Mouse (Mus musculus) brain, adult 2 months (tissue): Measurements from ENCODE around the gene Hspb2.

Experiments
- DNase-seq: peaks from one replicate; pipeline ENCODE4 v3.0.0; 2011; ENCODE audit warnings: low read depth, low spot score

The Hspb2 gene

DNA sequence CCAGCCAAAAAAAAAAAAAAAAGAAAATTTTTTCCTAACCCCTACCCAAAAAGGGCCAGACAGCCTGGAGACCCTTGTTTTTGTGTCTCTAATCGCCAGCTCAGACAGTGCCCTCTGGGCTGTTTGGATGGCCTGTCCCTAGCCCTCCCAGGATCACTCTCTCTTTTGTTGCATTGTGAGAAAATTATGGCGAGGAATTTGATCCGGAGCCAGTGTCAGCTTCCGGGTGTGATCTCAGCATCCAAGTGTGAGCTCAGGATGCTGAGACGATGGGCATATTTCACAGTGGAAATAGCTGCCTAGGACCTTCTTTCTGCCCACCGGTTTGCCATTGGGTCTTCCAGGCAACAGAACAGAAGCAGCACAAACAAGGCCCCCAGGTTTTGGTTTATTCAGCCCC, 1.4 kb downstream of the Hspb2 start:
- peak; percentile 60 for DNase-seq

DNA sequence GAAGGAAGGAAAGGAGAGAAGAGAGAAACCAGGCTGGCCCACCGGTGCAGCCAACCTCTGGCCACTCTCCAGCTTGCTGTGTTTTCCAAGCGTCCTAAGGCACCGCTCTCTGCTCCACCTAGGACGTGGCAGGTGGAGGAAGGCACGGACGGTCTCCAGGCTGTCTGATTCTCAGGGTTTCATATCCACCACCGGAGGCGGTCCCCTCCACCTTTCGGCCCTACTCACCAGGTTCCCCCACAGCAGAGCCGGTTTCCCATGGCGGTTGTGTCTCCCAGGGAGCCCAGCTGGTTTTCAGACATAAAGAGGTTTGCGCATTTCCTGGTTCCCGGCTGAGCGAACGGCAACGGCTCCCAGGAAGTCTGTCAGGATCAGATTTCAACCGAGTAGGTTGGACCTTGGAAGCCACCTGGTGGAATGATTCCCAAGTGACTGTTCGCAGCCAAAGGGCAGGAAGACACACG, 5.9 kb downstream of the Hspb2 start, which contains the start of gene 2310030G06Rik:
Gene 2310030G06Rik, minus strand, starts transcription at position 323 of the 464 bp plus-strand sequence.
- DNase-seq, result peak; percentile 63

DNA sequence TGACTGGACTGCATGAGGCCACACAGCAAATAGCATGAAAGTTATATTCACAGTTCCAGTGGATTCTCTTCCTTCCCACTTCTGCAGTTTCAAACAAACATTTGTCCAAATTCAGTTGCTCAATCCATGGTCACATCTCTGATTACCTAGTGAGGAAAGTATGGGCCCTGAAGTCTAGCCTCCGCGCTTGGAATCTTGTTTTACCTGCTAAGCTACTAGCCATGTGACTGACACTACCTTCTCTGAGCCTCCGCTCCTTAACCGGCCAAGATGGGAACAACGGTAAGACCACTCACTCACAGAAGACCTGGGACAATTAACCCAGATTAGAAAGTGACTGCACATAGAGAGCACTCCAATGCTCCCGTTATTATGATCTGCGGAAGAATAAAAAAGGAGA, 6.3 kb downstream of the Hspb2 start:
- no peak for DNase-seq

DNA sequence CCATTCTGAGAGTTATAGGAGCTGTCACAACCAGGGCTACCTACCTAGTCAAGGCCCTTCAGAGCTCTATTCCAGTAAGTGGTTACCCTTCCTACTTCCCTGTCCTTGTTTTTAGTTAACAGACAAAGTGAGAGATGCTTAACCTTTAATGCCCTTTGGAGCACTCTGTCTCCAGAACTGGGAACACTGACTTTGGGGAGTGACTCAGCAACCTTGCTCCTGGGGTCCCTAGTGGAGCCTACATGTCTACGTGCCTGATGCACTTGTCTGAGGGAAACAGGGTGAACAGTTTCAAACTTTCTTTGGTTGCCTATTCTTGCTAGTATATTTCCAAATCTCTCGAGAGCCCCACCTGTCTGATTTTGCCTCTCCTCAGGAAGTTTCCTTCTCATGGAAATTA, 9.4 kb downstream of the Hspb2 start:
- DNase-seq, result no peak

DNA sequence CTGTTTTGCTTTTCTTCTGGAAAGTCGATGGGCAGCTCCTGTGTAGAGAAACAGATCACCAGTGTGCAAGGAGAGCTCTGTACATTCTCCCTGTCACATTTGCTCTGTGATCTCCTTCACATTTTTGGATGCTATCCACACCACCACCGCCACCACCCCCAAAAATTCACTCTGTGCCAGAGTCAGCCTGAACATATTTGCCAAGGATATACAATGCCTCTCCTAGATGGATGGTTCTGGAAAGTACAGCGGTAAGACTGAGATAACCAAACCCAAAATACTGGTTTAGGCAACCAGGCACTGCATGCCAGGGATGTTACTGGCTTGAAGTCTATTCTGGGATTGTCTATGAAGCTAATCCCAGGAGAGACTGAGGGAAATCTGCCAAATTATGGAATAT, 9.9 kb downstream of the Hspb2 start:
- DNase-seq, result no peak

DNA sequence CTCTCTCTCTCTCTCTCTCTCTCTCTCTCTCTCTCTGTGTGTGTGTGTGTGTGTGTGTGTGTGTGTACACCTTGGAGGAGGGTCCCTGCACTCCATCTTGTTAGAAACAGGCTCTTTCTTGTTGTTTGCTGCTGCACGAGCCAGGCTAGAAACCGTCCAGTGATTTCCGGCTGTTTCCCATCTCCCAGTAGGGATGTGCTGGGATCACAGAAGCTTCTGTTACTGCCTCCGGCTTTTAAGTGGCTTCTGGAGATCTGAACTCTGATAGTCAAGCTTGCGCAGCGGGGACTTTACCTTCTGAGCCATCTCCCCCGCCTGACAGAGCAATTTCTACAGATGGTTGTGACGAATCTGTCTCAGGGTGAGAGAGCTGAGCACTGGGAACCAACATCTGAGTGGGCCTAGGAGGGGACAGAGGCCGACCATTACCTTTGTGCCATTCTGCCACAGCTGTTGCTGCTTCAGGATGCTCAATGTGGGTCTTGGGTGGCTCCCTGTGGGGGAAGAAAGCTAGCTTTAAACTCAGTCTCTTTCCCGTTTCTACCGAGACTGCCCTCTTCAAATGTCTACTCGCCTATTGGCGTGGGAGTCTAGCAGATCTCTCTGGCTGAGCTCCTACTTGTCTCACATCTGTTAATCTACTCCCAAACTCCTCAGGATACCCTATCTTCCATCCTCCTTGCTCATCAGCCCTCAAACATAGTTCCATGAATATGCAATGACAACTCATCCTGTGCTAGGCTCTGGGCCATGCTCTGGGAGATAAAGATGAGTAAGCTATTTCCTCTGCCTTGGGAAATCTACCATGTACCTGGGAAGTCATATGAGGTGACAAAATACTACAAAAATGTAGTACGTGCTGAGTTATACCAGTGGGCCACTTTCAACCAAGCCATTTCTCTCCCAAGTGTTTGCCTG, 11.0 kb downstream of the Hspb2 start:
- DNase-seq, result peak; percentile 70

DNA sequence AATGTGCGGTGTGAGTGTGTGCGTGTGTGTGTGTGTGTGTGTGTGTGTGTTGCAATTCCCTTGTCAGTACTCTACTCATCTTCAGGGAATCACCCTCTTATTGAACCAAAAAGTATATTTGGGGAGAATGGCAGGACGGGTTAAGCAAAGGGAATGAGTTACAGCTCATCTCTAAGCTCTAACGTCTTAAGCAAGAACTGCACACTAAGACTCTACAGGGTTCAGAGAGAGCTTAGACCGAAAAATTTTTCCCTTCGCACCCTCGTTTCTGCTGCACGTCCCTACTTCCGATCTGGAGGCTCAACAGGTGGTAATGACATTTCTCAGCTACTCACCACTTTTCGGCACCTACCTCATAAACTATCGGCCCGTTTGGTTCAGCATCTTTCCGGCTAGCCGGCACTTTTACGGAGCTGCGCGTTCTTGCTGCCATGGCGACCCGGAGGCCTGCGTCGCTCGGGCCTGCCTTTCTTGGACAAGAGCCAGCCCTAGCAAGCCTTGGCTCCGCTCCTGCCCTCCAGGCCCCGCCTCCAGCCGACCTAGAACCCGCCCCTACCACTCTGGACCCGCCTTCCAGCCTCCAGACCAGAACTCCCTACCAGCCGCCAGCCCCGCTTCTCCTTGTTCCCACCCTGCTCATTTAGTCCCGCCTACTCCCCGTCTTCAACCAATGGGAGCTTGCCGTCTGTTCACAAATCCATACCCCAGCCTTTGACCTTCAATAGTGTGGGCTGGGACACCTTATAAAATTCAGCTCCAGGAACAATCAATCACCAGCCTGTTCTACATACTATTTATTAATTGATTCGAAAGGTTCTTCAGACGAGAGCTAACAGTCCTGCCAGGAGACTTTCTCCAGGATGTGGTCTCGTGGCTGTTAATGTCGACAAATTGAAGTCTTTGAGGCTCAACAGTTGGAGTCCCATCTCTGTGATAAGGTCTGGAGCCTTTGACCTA, 13.0 kb downstream of the Hspb2 start, which contains the start of gene Dixdc1:
Gene Dixdc1, minus strand, starts transcription at position 604 of the 957 bp plus-strand sequence.
- peak; percentile 95 for DNase-seq

DNA sequence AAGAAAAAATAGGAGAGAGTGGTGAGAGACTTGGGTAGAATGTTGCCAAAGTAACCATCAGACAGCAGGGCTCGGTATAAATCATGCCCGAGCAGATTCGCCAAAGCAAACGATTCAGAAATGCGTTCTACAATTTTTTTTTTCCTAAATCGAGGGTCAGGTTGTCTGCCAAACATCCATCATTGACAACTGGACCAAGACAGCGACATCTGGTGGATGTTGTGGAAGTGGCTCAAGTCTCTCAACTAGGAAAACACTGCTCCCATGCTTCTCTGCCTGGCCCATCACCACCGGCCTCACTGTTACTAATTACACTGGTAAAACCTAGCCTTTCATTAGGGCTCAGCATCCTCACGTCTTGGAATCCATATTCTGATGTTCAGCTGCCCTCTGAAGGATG, 17.2 kb downstream of the Hspb2 start:
- DNase-seq, result peak; percentile 89

DNA sequence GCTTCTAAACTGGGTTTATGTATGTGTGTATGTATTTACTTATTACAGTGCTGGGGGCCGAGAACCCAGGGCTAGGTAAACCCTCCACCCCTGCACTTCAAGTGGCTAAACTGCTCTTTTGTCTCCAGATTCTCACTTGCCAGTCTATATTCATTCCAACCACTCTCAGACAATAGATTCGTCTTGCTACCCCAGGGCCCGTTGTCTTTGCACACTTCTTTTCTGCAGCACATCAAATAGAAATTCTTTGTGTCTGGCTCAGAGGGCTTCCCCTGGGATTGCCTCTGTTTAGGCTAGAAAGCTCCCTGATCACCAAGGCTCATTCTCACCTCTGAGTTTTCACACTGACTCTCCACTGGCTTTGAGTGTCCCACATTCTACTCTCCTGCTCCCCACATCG, 19.6 kb downstream of the Hspb2 start:
- DNase-seq, result no peak

DNA sequence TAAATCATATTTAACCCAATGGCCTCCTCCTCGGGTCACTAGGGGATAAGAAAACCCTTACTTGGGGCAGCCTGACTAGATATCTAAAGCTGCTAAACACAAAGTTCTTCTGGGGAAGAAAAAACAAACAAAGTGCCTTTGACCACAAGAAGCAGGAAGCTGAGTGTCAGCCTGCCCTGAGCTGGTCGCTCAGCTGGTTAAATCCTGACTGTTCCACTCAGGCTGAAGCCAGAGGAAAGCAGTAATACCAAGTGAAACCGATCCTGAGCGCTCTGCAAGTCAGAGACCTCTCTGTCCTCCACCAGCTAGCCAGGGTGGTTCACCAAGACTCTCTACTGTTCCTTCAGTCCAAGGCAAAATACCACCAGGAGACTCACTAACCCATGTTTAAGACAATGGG, 22.6 kb downstream of the Hspb2 start:
- no peak for DNase-seq

DNA sequence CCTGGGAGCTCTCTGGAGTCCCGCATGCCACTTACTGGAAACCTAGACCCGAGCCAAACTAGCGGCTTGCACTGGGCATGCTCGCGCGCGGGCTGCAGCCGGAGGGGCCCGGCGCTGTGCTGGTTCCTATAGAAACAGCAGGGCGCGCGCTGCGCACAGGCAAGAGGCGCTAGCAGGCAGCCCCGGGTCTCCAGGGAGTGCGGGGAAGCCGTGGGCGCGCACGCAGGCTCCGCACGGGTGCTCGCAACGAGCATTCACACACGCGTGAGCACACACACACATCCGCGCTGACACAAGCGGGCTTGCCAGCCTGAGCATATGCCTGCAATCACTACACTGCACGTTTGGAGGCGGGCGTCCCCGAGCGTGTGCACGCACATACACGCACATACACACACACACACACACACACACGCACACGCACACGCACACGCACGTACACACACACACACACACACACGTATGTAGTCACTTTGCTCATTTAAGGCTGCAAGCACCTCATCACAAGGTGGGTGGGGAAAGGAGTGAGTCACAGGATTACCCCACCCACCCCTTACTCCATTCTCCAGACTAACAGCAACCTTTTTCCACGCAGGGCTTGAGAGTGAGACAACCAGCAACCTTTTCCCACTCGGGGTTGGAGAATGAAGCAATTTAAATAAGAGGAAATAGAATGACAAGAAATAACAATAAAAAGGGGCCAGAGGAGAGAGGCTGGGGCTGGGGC, 24.1 kb downstream of the Hspb2 start:
- DNase-seq, result peak; percentile 97

DNA sequence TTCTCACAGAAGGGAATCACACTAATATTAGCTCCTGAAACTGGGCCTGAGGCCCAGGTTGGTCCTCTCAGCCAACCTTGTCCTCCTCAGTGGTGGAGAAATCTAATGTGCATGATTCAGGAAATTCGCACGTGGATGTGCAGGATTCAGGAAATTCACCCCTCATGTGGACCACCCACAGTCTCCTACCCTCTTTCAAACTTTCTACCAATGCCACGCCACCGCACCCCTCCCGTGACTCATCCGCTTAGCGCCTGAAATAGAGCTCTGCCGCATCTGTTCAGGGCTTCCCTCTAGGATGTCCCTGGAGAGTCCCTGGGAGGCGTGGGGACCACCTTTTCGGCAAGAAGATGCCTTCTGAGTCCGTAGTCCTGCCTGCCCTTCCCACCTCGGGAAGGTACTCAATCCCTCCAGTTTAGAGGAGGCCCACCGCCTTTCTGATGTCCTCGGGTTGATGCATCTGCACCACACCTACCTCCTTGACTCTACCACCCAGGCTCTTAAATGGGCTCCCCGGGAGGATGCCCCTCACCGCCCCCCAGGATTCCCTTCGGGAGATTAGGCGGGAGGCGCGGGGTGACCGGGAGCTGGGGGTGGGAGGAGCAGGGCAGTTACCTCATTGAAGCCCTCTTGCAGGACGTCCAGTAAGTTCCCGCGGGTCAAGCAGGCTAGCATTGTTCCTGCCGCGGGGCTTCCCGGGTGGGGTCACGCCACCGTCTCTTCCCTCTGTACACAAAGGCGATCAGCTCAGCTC, 24.8 kb downstream of the Hspb2 start:
- peak; percentile 90 for DNase-seq

DNA sequence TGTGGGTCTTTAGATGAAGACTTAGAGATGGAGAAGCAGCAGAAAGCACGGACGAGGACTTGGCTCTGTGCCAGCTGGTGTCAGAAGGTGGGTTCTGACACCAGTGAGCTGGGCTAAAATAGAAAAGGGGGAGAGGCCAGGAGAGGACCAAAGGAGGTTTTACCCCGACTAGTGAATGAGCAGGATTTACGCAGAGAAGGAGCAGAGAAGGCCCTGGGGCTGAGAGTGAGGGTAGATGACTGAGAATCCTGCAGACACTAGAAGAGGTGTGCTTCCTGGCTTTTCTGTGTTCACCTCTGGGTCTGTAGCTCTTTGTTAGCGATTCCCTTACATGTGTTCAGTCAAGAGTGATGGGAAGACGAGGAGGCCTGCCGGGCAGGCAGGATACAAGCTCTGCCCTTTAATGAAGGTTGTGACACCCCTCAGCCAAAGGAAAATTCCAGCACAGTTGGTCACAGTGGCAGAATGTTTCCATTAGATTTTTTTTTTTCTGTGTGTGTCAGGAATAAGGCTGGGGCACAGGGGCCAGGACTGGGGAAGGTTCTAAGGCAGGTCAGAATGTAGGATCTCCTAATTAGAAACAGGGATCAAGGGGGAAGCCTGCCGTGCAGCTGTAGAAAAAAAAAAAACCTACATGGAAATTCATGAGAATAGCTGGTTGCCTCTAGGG, 26.1 kb downstream of the Hspb2 start:
- DNase-seq, result peak; percentile 72

DNA sequence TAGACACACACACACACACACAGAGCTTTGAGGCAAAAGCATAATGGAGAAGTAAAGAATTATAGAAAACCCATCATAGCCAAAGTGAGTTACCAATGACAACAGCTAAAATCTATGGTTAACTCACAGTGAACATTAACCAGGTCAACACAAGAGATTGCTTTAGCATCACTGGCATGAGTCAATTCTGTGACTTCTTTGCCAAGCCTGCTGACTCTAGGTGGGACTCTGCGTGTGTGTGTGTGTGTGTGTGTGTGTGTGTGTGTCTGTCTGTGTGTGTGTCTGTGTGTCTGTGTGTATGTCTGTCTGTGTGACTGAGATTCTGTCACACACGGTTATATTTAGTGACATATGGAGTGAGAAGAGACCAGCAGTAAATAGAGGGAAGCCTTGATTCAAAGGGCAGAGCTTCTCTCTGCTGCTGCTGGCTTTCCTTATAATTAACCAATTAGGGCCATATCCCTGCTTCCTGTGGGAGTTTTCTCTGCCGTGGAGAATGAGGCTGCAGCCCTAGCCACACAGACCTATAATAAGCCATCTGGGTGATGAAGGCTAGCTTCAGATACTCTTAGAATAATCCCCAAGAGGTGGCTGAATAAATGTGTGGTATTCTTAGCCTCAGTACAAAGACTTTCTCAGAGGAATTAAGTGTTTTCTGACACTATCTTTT, 27.4 kb downstream of the Hspb2 start:
- DNase-seq, result peak; percentile 51

DNA sequence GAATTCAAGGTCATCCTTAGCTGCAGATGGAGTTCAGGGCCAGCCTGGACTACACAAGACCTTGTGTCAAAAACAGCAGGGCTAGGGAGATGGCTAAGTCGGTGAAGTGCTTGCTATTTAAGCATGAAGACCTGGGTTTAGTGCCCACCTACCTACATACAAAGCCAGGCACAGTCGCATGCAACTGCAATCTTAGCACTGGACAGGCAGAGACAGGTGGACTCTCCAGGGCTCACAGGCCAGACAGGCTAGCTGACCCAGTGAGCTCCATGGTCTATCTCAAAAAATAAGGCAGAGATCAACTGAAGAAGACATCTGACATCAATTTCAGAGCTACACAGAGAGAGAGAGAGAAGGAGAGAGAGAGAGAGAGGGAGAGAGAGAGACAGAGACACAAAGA, 28.0 kb downstream of the Hspb2 start:
- DNase-seq, result no peak

DNA sequence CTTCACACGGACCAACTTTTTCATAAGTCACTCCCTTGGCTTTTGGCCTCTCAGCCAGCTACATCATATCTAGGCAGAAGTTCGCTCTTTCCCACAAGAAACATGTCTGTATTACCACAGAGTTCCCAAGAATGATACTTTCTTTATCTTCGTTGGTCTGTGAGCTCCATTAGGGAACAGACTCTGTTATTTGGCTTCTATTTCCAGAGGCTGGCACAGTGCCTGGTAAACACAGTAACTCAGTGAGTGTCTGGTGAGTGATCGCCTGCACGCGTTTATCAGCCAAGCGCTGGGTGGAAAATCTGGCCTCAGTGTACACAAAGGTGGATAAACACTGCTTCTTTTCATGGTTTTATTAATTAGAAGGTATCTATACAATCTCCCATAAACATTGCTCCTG, 28.7 kb downstream of the Hspb2 start:
- DNase-seq, result peak; percentile 93

DNA sequence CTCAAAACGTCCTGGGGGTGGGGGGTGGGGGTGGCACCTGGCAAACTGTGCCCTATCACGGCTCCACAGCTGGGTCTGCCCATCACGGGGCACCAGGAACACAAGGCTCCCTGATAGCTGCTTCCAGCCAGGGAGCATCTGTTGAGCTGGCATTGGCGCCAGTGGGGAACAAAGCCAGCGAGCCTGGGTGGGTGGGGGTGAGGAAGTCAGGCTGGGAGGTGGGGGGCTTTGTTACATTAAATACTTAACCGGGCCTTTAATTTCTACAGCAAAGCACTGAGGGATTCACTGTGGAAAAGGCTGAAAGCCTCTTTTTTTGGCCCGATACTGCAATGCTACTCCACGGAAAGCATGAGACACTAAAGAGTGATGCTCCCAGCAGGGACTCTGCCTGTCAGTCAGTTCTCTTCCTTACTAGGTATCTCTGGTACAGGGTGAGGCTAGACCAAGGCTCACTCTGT, 29.7 kb downstream of the Hspb2 start:
- peak; percentile 61 for DNase-seq

DNA sequence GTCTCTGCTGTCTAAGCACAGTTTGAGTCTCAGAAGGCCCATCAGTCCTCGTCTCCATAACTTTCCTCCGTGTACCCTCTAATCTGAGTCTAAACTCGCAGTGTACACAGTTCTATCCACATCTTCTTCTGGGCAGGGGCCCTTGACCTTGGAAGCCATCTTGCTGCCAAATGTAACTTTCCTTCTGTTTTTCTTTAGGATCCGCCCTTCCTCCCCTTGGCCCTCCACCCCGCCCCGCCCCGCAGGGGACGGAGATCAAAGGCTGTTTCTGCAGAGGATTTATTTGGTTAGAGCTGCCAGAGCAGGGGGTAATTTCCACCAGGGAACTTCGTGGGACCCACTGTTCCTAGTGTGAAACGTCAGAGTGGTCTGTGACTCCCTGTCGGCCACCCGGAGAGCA, 31.1 kb downstream of the Hspb2 start:
- no peak for DNase-seq

DNA sequence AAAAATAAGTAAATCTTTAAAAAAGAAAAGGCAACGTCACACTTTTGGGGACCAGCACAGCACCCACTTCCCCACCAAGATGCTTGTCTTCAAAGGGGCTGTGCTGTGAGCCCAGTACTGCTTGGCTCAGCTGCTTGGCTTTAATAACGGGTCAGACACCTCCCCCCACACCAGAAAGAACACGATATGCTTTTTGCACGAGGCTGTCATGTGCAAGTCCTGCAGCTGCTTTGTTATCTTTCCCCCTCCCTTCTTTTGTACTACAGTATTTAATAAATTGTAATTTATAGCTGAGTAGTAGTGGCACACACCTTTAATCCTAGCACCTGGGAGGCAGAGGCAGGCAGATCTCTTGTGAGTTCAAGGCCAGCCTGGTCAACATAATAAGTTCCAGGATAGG, 33.3 kb downstream of the Hspb2 start:
- DNase-seq, result no peak
